Mouse (Mus musculus) midbrain, postnatal 0 days (tissue): ENCODE data around the gene Klhl36. TPM values are rescaled to one million over a fixed set of nuclear protein-coding genes. Genes with fewer than 3 reads are reported as not detected.

Experiments used
- ATAC-seq: fragments of 200-750 bp; cut with Nextera tagmentation; 2 replicates; pipeline ENCODE4 v1.8.0; 2017; ENCODE audit warnings: moderate number of reproducible peaks, mild to moderate bottlenecking, moderate TSS enrichment, moderate library complexity; ENCODE audit not compliant: low FRiP score
- DNase-seq: peaks from one replicate; pipeline ENCODE4 v3.0.0-alpha.2; 2015; ENCODE audit warnings: low spot score
- H3K27ac ChIP-seq: fragments of 300-500 bp; sonication (generic); 2 replicates; pipeline ENCODE4 v1.5.1; 2014; ENCODE audit warnings: low read depth, mild to moderate bottlenecking, low read length, mixed read lengths
- H3K27me3 ChIP-seq: fragments of 300-500 bp; sonication (generic); 2 replicates; pipeline ENCODE4 v1.6.1; 2014; ENCODE audit warnings: low read length, control low read depth, mixed read lengths; ENCODE audit not compliant: insufficient read depth
- H3K36me3 ChIP-seq: fragments of 300-500 bp; sonication (generic); 2 replicates; pipeline ENCODE4 v1.6.1; 2014; ENCODE audit warnings: low read length, control low read depth, mixed read lengths; ENCODE audit not compliant: insufficient read depth
- H3K4me1 ChIP-seq: fragments of 300-500 bp; sonication (generic); 2 replicates; pipeline ENCODE4 v1.6.1; 2014; ENCODE audit warnings: mild to moderate bottlenecking, control low read depth, antibody characterized with exemption, low read length, mixed read lengths; ENCODE audit not compliant: insufficient read depth
- H3K4me2 ChIP-seq: fragments of 300-500 bp; sonication (generic); 2 replicates; pipeline ENCODE4 v1.6.1; 2014; ENCODE audit warnings: low read depth, mild to moderate bottlenecking, low read length, mixed read lengths; ENCODE audit not compliant: poor library complexity, severe bottlenecking
- H3K4me3 ChIP-seq: fragments of 300-500 bp; sonication (generic); 2 replicates; pipeline ENCODE4 v1.5.1; 2014; ENCODE audit warnings: low read depth, mild to moderate bottlenecking, low read length, moderate library complexity
- H3K9ac ChIP-seq: fragments of 300-500 bp; sonication (generic); replicated peaks from 2 replicates; pipeline ENCODE4 v1.6.1; 2014; ENCODE audit warnings: mild to moderate bottlenecking, low read length, moderate library complexity, mixed read lengths; ENCODE audit not compliant: poor library complexity, severe bottlenecking
- H3K9me3 ChIP-seq: fragments of 300-500 bp; sonication (generic); 2 replicates; pipeline ENCODE4 v1.6.1; 2016; ENCODE audit warnings: low read length, control low read depth
- CTCF ChIP-seq: IDR thresholded peaks from 2 replicates; pipeline ENCODE4 v1.5.1; 2016; ENCODE audit warnings: antibody characterized with exemption, mild to moderate bottlenecking
- WGBS: fragments of 180-500 bp; shearing (Covaris S2); extraction: QIAGEN DNeasy Blood & Tissue Kit; methylation state at CpG from one replicate; pipeline ENCODE4 v1.1.7; 2014; 5-methylcytosine and 5-hydroxymethylcytosine counted together
- polyA plus RNA-seq: library from polyadenylated mRNA; unstranded; fragments of >200 nt; fragmentation: Nextera tagmentation; extraction: Ambion mirVana; gene quantifications from 2 replicates; pipeline ENCODE4 v1.2.1, GENCODE M21; 2015
- total RNA-seq: library from RNA; depleted of rRNA; stranded (reverse); fragments of >200 nt; gene quantifications from 2 replicates; pipeline ENCODE4 v1.2.3, GENCODE M21; 2014

Gene Klhl36
- total and polyA plus RNA-seq, 2 experiments from 2014 or later = 19.5 to 31.0 TPM

DNA sequence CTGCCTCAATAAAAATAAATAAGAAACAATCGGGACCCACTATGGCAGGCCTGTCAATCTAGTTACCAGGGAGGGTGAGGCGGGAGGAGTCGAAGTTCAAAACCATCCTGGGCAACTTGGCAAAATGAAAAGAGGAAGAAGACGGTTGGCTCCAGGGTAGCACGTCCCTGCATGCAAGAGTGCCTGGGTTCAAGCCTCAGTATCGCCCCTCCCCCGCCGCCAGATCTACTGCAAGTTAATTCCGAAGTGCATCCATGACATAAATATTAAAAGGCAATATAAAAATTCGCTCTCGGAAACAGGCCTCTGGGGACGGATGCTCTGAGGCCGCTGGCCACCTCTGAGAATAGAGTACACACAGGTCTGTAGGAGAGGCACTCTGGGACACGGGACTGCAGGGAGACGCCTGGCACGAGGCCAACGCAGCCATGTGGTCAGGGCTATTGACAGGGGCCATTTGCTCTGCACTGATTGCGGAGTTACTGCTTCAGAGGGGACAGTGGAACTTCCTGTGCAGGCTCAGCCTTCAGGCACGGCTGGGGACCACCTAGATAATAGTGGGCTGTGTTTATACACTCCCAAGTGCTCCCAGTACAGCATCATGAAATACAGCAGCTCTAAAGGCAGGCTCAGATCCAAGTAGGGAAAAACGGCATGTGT, 30.6 kb upstream of the Klhl36 start:
- H3K4me2 ChIP-seq = peak overlapping the region; percentile 29
- H3K27me3 ChIP-seq = no peaks in the 10 kb centered on the region
- no peaks in the 10 kb centered on the region for H3K9me3 ChIP-seq
- 0 out of 2 replicates have a peak overlapping the region, but pooled peaks have one; percentile 12 for H3K27ac ChIP-seq
- TF ChIP-seq CTCF = no peak
- peaks cover 11% of the 10 kb centered on the region; the same call in 1 of the 2 replicates for H3K36me3 ChIP-seq
- ATAC-seq (peak; percentile 50), DNase-seq (peak; percentile 68)
- 25% methylated on average over 20 of the region's 20 CpGs for WGBS
- no peak overlapping the region for H3K4me3 ChIP-seq
- H3K9ac ChIP-seq = no peak overlapping the region; the same call in 1 of the 2 replicates
- peaks cover 51% of the 10 kb centered on the region for H3K4me1 ChIP-seq

GRCm38 (mm10) chr8:119832101-119832617, 29.9 kb upstream of the Klhl36 start:
- Histone ChIP-seq H3K36me3 (peaks cover 11% of the 10 kb centered on the region; the same call in 1 of the 2 replicates), H3K27ac (no peak overlapping the region), H3K9ac (no peak overlapping the region), H3K27me3 (no peaks in the 10 kb centered on the region), H3K4me2 (peak overlapping the region; percentile 29), H3K9me3 (no peaks in the 10 kb centered on the region), H3K4me1 (peaks cover 57% of the 10 kb centered on the region), H3K4me3 (no peak overlapping the region)
- 68% methylated on average over 7 of the region's 7 CpGs for WGBS
- ATAC-seq = no peak
- TF ChIP-seq CTCF = no peak
- no peak for DNase-seq

- DNase-seq (no peak), ATAC-seq (no peak)
- Histone ChIP-seq H3K9ac (no peak overlapping the region), H3K9me3 (no peaks in the 10 kb centered on the region), H3K4me2 (peak overlapping the region; percentile 12), H3K4me1 (peaks cover 65% of the 10 kb centered on the region), H3K36me3 (peaks cover 11% of the 10 kb centered on the region; the same call in 1 of the 2 replicates), H3K27me3 (no peaks in the 10 kb centered on the region), H3K4me3 (no peak overlapping the region), H3K27ac (no peak overlapping the region)
- WGBS = 26% methylated on average over 5 of the region's 5 CpGs
- TF ChIP-seq CTCF = no peak
Observed at GRCm38 (mm10) chr8:119832931-119833330, 29.1 kb upstream of the Klhl36 start.

DNA sequence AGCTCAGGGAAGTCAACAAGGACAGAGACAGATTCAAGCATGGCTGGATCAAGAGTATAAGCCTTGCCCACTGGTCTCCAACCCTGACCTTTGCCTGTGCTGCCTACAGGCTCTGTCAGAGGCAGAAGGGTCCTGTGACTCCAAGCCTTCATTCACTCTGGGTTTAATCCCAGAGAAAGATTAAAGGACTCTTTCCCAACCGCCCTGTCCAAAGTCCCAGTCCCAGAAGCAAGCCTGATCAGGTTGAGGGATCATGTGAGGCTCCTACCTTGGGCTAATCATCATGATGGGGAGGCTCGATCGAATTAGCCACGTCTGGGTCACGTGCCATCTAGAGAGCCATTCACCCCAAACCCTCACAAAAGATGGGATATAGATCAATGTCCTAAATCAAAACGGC, 27.4 kb upstream of the Klhl36 start:
- no peak for TF ChIP-seq CTCF
- no peaks in the 10 kb centered on the region for H3K9me3 ChIP-seq
- 90% methylated on average over 6 of the region's 6 CpGs for WGBS
- H3K4me3 ChIP-seq = no peak overlapping the region
- H3K9ac ChIP-seq = no peak overlapping the region
- H3K4me1 ChIP-seq = peaks cover 56% of the 10 kb centered on the region
- H3K27ac ChIP-seq = no peak overlapping the region
- H3K27me3 ChIP-seq = no peaks in the 10 kb centered on the region
- ATAC-seq (no peak), DNase-seq (no peak)
- H3K4me2 ChIP-seq = no peak overlapping the region
- peaks cover 8% of the 10 kb centered on the region; the same call in 1 of the 2 replicates for H3K36me3 ChIP-seq

DNA sequence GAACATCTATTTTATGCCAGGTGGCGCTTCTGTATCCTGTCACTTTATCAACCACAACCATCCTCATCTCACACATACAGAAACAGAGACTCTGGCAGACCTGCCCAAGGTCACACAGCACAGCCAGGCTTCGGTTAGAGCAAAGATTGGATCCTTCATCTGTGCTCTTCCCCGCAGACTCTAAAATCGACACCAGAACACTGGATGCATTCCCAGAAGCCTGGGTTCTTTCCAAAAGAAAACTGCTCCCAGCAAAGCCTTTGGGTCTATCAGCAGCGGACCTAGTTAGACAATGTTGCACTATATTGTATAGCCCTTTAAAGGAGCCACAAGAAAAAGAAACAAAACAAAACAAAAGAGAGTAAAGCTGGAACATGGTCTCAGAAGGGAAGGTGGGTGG, 26.8 kb upstream of the Klhl36 start:
- Histone ChIP-seq H3K36me3 (peaks cover 3% of the 10 kb centered on the region; the same call in 1 of the 2 replicates), H3K27me3 (no peaks in the 10 kb centered on the region), H3K9ac (no peak overlapping the region), H3K27ac (no peak overlapping the region), H3K4me1 (peaks cover 51% of the 10 kb centered on the region), H3K4me2 (no peak overlapping the region), H3K9me3 (no peaks in the 10 kb centered on the region), H3K4me3 (no peak overlapping the region)
- TF ChIP-seq CTCF = no peak
- ATAC-seq = no peak
- 80% methylated on average over 5 of the region's 5 CpGs for WGBS
- DNase-seq = no peak

- no peak for ATAC-seq
- H3K4me3 ChIP-seq = no peak overlapping the region
- no peak for DNase-seq
- H3K36me3 ChIP-seq = peaks cover 3% of the 10 kb centered on the region; the same call in 1 of the 2 replicates
- 70% methylated on average over 4 of the region's 4 CpGs for WGBS
- no peaks in the 10 kb centered on the region for H3K27me3 ChIP-seq
- no peaks in the 10 kb centered on the region for H3K9me3 ChIP-seq
- no peak overlapping the region for H3K9ac ChIP-seq
- H3K4me1 ChIP-seq = peaks cover 43% of the 10 kb centered on the region
- no peak overlapping the region for H3K27ac ChIP-seq
- H3K4me2 ChIP-seq = peak overlapping the region; percentile 87
- no peak for TF ChIP-seq CTCF
Observed at GRCm38 (mm10) chr8:119836831-119837230, 25.2 kb upstream of the Klhl36 start.
